Mouse (Mus musculus): ENCODE measurements around the gene Taf8.

The Taf8 gene

GRCm38 (mm10) chr17:47479887-47480286, 22.2 kb downstream of the Taf8 start:
- DNase-seq = no peak

- no peak for DNase-seq
Observed at GRCm38 (mm10) chr17:47475714-47476113, 26.4 kb downstream of the Taf8 start.

- no peak for DNase-seq
Observed at GRCm38 (mm10) chr17:47475181-47475580, 26.9 kb downstream of the Taf8 start.

- DNase-seq = no peak
Observed at GRCm38 (mm10) chr17:47474250-47474649, 27.8 kb downstream of the Taf8 start.

DNA sequence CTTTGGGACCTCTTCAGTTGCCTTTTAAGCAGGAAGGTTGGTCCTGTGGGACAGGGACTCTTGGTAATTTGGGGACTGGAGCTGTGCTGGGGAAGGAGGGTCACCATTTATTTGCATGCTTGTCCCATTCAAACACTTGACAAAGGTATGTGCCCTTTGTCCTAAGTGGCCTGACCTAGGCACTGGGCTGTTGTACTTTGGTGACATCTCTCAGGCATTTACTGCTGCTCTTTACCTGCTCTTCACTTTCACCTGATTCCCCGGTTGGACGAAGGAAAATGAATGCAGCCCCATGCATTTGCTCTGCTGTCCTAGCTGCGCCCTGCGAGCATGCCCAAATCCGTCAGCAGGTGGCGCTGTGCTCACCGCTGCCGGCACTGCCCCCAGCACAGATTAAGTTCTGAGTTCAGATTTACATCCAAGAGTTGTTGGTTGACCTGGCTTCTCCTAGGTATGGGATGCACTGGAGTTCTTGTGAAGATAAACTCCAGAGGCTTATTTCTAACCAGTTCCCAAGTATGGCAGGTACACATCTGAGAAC, 28.6 kb downstream of the Taf8 start:
- DNase-seq = peak; percentile 32

DNA sequence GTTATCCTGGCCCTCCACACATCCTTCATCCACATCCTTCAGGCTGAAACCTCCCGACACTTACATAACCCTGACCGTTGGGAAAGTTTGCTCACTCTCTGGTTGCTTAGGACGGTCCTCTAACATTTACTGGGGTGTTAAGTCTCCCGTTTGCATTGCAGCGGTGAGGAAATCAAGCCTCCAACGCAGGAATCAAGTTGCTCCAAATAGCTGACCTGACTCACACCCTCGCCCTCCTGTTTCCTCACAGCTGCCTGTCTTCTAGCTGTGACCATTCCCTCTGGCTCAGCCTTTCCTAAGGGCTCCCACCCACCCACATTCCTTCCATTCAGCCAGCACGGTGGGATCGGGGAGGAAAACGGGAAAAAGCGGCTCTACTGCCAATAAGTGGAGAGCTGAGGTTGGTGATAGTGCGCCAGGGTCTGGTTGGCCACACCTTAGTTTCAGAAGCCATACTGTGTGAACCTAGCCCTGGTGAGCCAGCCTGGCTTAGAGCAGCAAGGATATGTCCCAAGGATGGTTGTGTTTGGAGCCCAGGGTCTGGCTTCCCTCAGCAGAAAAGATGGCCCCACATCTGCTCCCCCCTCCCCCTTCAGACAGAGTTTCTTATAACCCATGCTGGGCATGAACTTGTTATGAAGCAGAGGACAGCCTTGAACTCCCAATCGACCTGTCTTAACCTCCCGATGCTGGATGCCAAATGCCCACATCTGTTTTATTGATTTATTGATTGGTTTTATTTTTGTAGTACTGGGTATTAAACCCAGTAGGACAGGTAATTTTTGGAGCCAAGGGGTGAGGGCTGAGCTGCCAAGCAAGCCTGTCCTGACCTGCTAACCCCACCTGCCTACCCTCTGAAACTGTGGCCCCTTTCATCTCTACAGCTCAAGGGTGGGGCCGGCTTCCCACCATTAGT, 29.4 kb downstream of the Taf8 start:
- no peak for DNase-seq

DNA sequence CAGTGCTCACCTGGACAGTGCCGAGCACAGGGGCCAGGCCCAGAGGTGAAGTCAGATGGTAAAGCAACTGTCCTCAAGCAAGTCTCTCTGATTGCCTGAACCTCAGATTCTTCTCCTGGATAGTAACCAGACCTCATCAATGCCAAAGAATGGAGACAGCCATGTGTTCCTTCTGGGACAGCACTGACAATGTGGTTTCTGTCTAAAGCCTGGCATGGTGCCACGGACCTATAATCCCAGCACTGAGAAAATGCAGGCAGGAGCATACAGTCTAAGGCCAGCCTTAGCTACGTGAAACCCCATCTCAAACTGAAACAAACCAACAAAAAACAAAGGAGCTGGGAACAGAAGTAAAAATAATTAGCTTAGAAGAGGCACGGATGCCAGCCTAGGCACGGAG, 31.4 kb downstream of the Taf8 start:
- no peak for DNase-seq

GRCm38 (mm10) chr17:47470121-47470520, 32.0 kb downstream of the Taf8 start:
- DNase-seq = no peak

- no peak for DNase-seq
Observed at GRCm38 (mm10) chr17:47469642-47470041, 32.5 kb downstream of the Taf8 start.

- no peak for DNase-seq
Observed at GRCm38 (mm10) chr17:47468466-47468865, 33.6 kb downstream of the Taf8 start.

DNA sequence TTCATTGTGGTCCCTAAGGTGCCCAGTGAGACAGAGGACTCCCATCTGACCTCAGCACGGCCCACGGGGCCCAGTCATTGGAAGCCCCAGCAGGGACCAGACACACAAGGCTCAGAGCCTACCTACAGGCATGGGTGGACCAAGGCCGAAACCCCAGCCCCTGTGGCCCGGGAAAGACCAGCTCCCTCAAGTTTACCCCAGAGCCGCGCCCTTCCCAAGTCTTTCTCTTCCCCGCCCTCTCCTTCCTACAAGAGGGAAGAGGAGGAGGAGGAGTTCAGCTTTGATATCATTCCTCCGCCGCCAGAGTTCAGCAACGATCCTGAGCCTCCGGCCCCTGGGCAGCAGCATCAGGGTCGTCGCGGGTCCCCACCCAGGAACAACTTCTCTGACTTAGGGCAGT, 34.0 kb downstream of the Taf8 start:
- DNase-seq = no peak

DNA sequence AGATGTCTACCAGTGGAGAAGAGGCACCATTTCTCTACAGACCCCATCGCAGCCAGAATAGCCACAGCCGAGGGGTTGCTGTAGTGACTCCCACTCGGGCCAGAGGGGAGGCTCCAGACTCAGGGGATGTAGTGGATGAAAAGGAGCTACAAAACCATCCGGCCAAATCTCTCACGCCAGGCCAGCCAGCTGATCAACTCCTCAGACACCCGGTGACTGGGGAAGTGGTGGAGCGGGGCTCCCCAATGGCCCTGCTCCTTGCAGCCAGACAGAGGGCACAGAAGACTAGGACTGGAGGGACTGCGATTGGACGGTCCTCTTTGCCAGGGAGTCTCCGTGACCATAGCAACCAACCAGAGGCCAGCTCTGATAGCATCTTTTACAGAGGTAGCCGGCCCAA, 34.4 kb downstream of the Taf8 start:
- DNase-seq = no peak

GRCm38 (mm10) chr17:47466284-47466683, 35.8 kb downstream of the Taf8 start:
- no peak for DNase-seq

- no peak for DNase-seq
Observed at GRCm38 (mm10) chr17:47465016-47465415, 37.1 kb downstream of the Taf8 start.

GRCm38 (mm10) chr17:47464248-47464965, 37.7 kb downstream of the Taf8 start:
- no peak for DNase-seq

GRCm38 (mm10) chr17:47462728-47463388, 39.2 kb downstream of the Taf8 start:
- no peak for DNase-seq

GRCm38 (mm10) chr17:47462209-47462608, 39.9 kb downstream of the Taf8 start:
- DNase-seq = no peak

- DNase-seq = no peak
Observed at GRCm38 (mm10) chr17:47461688-47462087, 40.4 kb downstream of the Taf8 start.

DNA sequence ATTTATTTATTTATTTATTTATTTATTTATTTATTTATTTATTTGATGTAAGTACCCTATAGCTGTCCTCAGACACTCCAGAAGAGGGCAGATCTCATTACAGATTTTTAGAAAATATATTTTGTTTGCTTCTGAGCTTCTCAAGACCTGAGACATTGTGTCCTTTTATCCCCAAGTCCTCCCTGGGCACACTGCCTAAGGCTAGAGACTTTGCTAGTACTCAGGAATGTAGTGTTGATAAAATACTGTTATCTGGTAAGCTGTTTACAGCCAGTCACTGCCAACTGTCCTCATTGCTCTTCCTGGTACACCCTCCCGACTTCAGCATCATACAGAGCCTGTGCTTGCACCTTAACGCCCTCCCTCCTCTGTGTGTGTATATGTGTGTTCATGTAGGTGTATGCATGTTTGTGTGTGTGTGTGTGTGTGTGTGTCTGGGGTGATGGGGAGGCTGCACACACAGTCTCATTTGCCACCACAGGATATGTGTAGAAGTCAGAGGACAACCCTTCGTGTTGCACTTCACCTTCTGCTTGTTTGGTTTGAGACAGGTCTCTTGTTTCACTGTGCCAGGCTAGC, 42.7 kb downstream of the Taf8 start:
- DNase-seq = no peak

- no peak for DNase-seq
Observed at GRCm38 (mm10) chr17:47458936-47459335, 43.2 kb downstream of the Taf8 start.

DNA sequence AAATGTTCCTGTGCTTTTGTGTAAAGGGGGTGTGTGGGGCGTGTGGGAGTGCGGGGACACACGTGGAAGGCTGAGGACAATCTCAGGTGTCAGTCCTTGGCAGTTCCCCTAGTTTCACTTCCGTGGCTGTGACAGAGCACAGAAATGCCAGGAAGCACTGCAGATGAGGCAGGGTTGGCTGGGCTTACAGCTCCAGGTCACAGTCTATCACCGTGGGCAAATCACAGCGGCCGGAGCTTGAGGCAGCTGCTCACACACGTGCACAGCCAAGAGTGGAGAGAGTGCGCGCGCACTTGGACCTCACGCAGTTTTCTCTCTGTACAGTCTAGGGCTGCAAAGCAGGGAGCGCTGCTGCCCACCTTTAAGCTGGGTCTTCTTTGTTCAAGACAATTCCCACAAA, 43.8 kb downstream of the Taf8 start:
- DNase-seq = no peak

GRCm38 (mm10) chr17:47454675-47455074, 47.4 kb downstream of the Taf8 start:
- no peak for DNase-seq

DNA sequence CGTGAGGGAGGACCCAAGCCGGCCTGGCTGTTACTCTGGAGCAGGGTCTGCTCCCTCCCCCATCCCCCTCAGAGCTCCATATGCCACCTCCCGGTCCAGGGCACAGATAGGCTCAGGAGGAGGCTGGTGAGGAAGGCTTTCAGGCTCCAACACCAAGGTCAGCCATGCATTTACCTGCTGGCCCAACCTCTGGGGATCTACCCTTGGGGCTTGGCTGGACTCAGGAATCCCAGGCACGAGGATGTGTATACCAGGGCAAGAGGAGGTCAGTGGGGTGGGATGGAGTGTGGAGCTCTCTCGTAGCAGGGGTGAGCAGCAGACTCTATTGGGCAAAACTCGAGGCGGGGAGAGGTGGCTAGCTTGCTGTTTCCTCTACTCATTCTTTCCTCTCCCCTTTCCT, 49.2 kb downstream of the Taf8 start:
- DNase-seq = no peak
